Mouse (Mus musculus): Measurements from ENCODE around the gene Loxl4. TPM values are rescaled to one million over a fixed set of nuclear protein-coding genes. Genes with fewer than 3 reads are reported as not detected.

Gene Loxl4
- total and polyA plus RNA-seq, 2 experiments from 2014 or later, result 0.15 to 1.5 TPM

GRCm38 (mm10) chr19:42636631-42637030, 24.0 kb upstream of the Loxl4 start:
- H3K4me2 ChIP-seq (ENCODE audit: low read depth), result no peak overlapping the region
- ATAC-seq, result no peak
- H3K27ac ChIP-seq (ENCODE audit: low read depth, low read length), result no peak overlapping the region
- WGBS, result 38% methylated on average over 11 of the region's 11 CpGs
- H3K9me3 ChIP-seq (ENCODE audit: low read length), result no peaks in the 10 kb centered on the region
- no peak overlapping the region for H3K4me3 ChIP-seq (ENCODE audit: low read depth, low read length)
- H3K9ac ChIP-seq, result no peak overlapping the region
- H3K4me1 ChIP-seq (ENCODE audit: insufficient read depth), result no peaks in the 10 kb centered on the region
- TF ChIP-seq CTCF (IDR thresholded peaks at IDR 0.05; ENCODE audit: low read depth), result no peak
- no peak for DNase-seq
- H3K36me3 ChIP-seq (ENCODE audit: insufficient read depth), result no peaks in the 10 kb centered on the region
- no peaks in the 10 kb centered on the region for H3K27me3 ChIP-seq (ENCODE audit: insufficient read depth, low read length)

GRCm38 (mm10) chr19:42633650-42634049, 21.0 kb upstream of the Loxl4 start:
- Histone ChIP-seq H3K9ac (no peak overlapping the region), H3K36me3 (ENCODE audit: insufficient read depth) (no peaks in the 10 kb centered on the region), H3K4me1 (ENCODE audit: insufficient read depth) (peaks cover 3% of the 10 kb centered on the region; the same call in 1 of the 2 replicates), H3K4me3 (ENCODE audit: low read depth, low read length) (no peak overlapping the region), H3K9me3 (ENCODE audit: low read length) (no peaks in the 10 kb centered on the region), H3K27me3 (ENCODE audit: insufficient read depth, low read length) (no peaks in the 10 kb centered on the region), H3K27ac (ENCODE audit: low read depth, low read length) (no peak overlapping the region), H3K4me2 (ENCODE audit: low read depth) (no peak overlapping the region)
- WGBS, result 63% methylated on average over 2 of the region's 2 CpGs
- no peak for TF ChIP-seq CTCF (IDR thresholded peaks at IDR 0.05; ENCODE audit: low read depth)
- no peak for ATAC-seq
- no peak for DNase-seq

DNA sequence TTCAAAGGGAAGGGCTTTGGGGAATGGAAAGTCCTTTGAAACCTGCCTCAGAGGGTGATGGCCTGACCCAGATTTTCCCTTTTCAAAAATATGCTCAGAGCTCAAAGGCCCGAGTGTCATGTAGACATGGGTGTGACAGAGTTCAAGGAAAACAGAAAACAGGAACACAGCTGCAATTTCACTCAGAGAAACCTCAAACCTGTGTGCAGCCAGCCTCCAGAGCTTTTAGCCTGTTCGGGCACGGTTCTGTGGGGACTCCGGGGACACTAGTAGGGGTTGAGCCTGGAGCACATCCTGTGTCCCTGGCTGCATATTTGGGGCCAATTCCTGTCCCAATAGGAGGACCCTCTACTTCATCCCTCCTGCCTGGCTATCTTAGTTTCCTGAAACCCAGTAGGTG, 19.7 kb upstream of the Loxl4 start:
- TF ChIP-seq CTCF (IDR thresholded peaks at IDR 0.05; ENCODE audit: low read depth), result no peak
- H3K27me3 ChIP-seq (ENCODE audit: insufficient read depth, low read length), result no peaks in the 10 kb centered on the region
- 87% methylated on average over 4 of the region's 4 CpGs for WGBS
- no peaks in the 10 kb centered on the region for H3K36me3 ChIP-seq (ENCODE audit: insufficient read depth)
- H3K9me3 ChIP-seq (ENCODE audit: low read length), result no peaks in the 10 kb centered on the region
- no peak overlapping the region for H3K9ac ChIP-seq
- H3K4me2 ChIP-seq (ENCODE audit: low read depth), result no peak overlapping the region
- peaks cover 3% of the 10 kb centered on the region; the same call in 1 of the 2 replicates for H3K4me1 ChIP-seq (ENCODE audit: insufficient read depth)
- no peak for DNase-seq
- ATAC-seq, result no peak
- H3K4me3 ChIP-seq (ENCODE audit: low read depth, low read length), result no peak overlapping the region
- H3K27ac ChIP-seq (ENCODE audit: low read depth, low read length), result no peak overlapping the region

DNA sequence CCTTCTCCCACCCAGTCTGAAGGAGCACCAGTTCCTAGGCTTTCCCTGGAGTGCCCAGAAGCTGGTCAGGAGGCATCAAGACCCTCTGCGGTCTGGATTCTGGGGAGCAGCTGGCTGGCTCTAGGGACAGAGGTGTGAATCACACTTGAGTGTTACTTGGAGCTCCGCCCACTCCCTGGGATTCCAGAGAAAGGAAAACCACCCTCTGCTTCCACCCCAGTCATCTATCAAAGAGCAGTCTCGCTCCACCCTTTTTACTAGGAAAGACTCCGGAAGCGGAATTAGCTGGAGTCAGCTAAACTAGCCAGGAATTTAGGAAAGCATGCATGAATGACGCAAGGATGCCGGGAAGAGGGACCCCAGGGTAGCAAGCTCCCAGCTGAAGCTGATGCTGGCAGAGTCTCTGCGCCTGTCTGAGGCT, 18.9 kb upstream of the Loxl4 start:
- Histone ChIP-seq H3K4me1 (ENCODE audit: insufficient read depth) (peaks cover 3% of the 10 kb centered on the region; the same call in 1 of the 2 replicates), H3K36me3 (ENCODE audit: insufficient read depth) (no peaks in the 10 kb centered on the region), H3K27ac (ENCODE audit: low read depth, low read length) (no peak overlapping the region), H3K27me3 (ENCODE audit: insufficient read depth, low read length) (no peaks in the 10 kb centered on the region), H3K9me3 (ENCODE audit: low read length) (no peaks in the 10 kb centered on the region), H3K4me2 (ENCODE audit: low read depth) (0 out of 2 replicates have a peak overlapping the region, but pooled peaks have one; percentile 8), H3K9ac (no peak overlapping the region), H3K4me3 (ENCODE audit: low read depth, low read length) (no peak overlapping the region)
- ATAC-seq (peak; percentile 45), DNase-seq (peak; percentile 25)
- no peak for TF ChIP-seq CTCF (IDR thresholded peaks at IDR 0.05; ENCODE audit: low read depth)
- WGBS, result 31% methylated on average over 8 of the region's 8 CpGs

GRCm38 (mm10) chr19:42628068-42628467, 15.5 kb upstream of the Loxl4 start:
- TF ChIP-seq CTCF (IDR thresholded peaks at IDR 0.05; ENCODE audit: low read depth), result no peak
- no peak overlapping the region for H3K27ac ChIP-seq (ENCODE audit: low read depth, low read length)
- H3K9me3 ChIP-seq (ENCODE audit: low read length), result no peaks in the 10 kb centered on the region
- H3K4me3 ChIP-seq (ENCODE audit: low read depth, low read length), result no peak overlapping the region
- H3K27me3 ChIP-seq (ENCODE audit: insufficient read depth, low read length), result no peaks in the 10 kb centered on the region
- no peaks in the 10 kb centered on the region for H3K36me3 ChIP-seq (ENCODE audit: insufficient read depth)
- ATAC-seq (no peak), DNase-seq (no peak)
- H3K9ac ChIP-seq, result no peak overlapping the region
- 73% methylated on average over 6 of the region's 6 CpGs for WGBS
- peaks cover 3% of the 10 kb centered on the region; the same call in 1 of the 2 replicates for H3K4me1 ChIP-seq (ENCODE audit: insufficient read depth)
- H3K4me2 ChIP-seq (ENCODE audit: low read depth), result no peak overlapping the region

DNA sequence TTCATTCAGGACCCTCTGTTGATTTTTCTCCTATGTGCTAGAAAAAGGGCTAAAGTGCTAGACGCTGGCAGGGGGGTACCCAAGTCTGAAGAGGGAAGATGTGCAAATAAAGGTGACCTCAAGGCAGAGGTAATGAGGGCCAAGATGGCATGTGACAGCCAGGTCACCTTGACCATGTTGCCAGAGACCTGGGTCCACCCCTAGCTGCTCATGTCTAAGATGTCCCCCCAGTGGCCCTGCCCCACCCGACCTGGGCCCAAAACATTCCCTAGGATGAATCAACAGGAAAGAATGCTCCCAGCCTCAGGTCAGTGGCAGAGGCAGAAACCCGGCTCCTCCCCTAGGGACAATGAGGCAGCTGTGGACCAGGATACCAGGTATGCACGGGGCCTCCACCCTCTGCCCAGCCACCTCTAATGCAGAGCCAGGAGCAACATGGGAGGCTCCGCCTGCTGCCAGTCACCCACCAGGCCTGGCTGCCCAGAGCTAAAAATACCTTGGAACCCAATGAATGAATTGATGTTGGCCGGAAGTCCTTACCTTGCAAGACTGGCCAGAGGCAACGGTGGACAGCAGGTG, 1.1 kb upstream of the Loxl4 start:
- H3K9ac ChIP-seq, result no peak overlapping the region
- H3K4me2 ChIP-seq (ENCODE audit: low read depth), result no peak overlapping the region
- no peak overlapping the region for H3K4me3 ChIP-seq (ENCODE audit: low read depth, low read length)
- H3K27ac ChIP-seq (ENCODE audit: low read depth, low read length), result no peak overlapping the region
- no peak for DNase-seq
- H3K27me3 ChIP-seq (ENCODE audit: insufficient read depth, low read length), result no peaks in the 10 kb centered on the region
- WGBS, result 75% methylated on average over 7 of the region's 7 CpGs
- no peaks in the 10 kb centered on the region for H3K4me1 ChIP-seq (ENCODE audit: insufficient read depth)
- ATAC-seq, result no peak
- no peaks in the 10 kb centered on the region for H3K36me3 ChIP-seq (ENCODE audit: insufficient read depth)
- H3K9me3 ChIP-seq (ENCODE audit: low read length), result no peaks in the 10 kb centered on the region
- no peak for TF ChIP-seq CTCF (IDR thresholded peaks at IDR 0.05; ENCODE audit: low read depth)

- ATAC-seq, result no peak
- Histone ChIP-seq H3K9me3 (ENCODE audit: low read length) (no peaks in the 10 kb centered on the region), H3K4me3 (ENCODE audit: low read depth, low read length) (no peak overlapping the region), H3K27me3 (ENCODE audit: insufficient read depth, low read length) (no peaks in the 10 kb centered on the region), H3K4me1 (ENCODE audit: insufficient read depth) (no peaks in the 10 kb centered on the region), H3K27ac (ENCODE audit: low read depth, low read length) (no peak overlapping the region), H3K9ac (0 out of 2 replicates have a peak overlapping the region, but pooled peaks have one; percentile 28), H3K36me3 (ENCODE audit: insufficient read depth) (no peaks in the 10 kb centered on the region), H3K4me2 (ENCODE audit: low read depth) (peak overlapping the region; percentile 56; the same call in 1 of the 2 replicates)
- no peak for TF ChIP-seq CTCF (IDR thresholded peaks at IDR 0.05; ENCODE audit: low read depth)
- no peak for DNase-seq
- WGBS, result 33% methylated on average over 7 of the region's 7 CpGs
Measured at GRCm38 (mm10) chr19:42613116-42613515, 503 bp upstream of the Loxl4 start.

Data from forebrain, postnatal 0 days (tissue).